Mouse (Mus musculus) left cerebral cortex, adult 11 months (tissue): ENCODE results near the gene Sccpdh.

Experiments
- DNase-seq: peaks from one replicate; pipeline ENCODE4 v3.0.0; 2022; ENCODE audit warnings: low spot score

The Sccpdh gene

DNA sequence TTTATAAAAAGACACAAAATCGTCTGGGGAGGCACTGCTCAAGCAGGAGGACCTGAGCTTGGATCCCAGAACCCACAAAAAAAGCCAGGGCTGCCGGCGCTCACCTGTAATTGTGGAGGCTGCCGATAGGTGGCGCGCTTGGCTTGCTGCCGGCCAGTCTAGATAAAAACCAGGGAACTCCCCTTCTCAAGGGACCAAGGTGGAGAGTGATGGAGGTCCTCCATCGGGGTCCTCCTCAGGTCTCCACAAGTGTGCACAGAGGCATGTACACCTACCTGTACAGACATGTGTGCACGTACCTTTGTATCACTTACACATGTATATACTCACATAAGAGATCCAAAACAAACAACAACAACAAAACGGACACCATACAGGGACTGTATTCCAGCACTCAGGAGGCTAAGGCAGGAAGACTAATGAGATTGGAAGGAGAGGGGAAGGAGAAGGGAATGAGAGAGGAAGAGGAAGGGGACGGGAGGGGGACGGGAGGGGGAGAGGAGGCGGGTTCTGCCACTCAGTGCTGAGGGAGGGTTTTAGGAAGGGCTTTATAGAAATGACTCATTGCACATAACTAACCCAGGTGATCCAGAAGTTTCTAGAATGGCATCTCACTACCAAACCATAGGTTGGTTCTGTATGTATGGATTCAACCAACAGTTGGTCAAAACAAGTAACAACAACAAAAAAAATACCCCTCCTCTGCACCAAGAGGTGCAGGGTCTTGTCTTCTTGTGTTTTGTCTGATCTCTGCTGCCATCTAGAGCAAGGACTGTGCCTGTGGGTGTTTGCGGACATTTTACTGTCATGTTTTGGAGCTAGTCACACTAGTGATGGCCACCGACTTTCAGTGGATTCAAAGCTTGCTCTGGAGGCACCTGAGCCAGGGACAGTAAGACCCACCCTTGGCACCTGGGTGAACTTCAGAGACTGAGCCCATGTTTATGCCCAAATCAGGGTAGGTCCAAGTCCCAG, 66.8 kb downstream of the Sccpdh start:
- no peak for DNase-seq

DNA sequence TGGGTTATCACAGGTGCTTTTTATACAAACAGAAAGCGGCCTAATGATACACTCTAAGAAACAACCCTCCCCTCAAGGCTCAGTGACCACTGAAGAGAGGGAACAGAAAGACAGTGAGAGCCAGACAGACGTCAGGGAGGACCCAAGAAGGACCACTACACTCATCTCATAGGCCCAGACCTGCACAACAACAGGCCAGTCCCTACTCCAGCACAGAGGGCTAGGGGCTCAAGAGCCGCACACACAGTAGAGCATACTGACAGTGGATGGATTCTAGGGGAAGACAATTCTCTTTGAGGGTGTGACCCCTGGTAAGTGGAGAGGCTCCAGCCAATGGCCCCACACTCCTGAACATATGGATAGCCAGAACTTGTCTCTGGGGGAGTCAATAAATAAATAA, 68.5 kb downstream of the Sccpdh start:
- no peak for DNase-seq
